Mouse (Mus musculus) embryonic facial prominence, embryonic 14.5 days (tissue): ENCODE results near the gene Prdm10. TPM values are rescaled to one million over a fixed set of nuclear protein-coding genes. Genes with fewer than 3 reads are reported as not detected.
A peak's percentile ranks its signal among the peaks of the same experiment; 100 is the strongest.

Experiments
- ATAC-seq: fragments of 200-750 bp; cut with Nextera tagmentation; 2 replicates; pipeline ENCODE4 v1.8.0; 2017; ENCODE audit warnings: low read depth, moderate number of reproducible peaks, moderate TSS enrichment
- DNase-seq: peaks from one replicate; pipeline ENCODE4 v3.0.0-alpha.2; 2015; ENCODE audit warnings: low spot score
- H3K27ac ChIP-seq: fragments of 300-500 bp; sonication (generic); replicated peaks from 2 replicates; pipeline ENCODE4 v1.5.1; 2014; ENCODE audit warnings: low read depth, mild to moderate bottlenecking, low read length, moderate library complexity
- H3K27me3 ChIP-seq: fragments of 300-500 bp; sonication (generic); replicated peaks from 2 replicates; pipeline ENCODE4 v1.6.1; 2014; ENCODE audit warnings: low read length; ENCODE audit not compliant: control insufficient read depth, insufficient read depth
- H3K36me3 ChIP-seq: fragments of 300-500 bp; sonication (generic); 2 replicates; pipeline ENCODE4 v1.6.1; 2014; ENCODE audit warnings: low read length, mixed read lengths; ENCODE audit not compliant: control insufficient read depth, insufficient read depth
- H3K4me1 ChIP-seq: fragments of 300-500 bp; sonication (generic); 2 replicates; pipeline ENCODE4 v1.6.1; 2014; ENCODE audit warnings: antibody characterized with exemption, low read length; ENCODE audit not compliant: control insufficient read depth, insufficient read depth
- H3K4me2 ChIP-seq: fragments of 300-500 bp; sonication (generic); 2 replicates; pipeline ENCODE4 v1.6.1; 2014; ENCODE audit warnings: low read depth, mild to moderate bottlenecking, low read length, moderate library complexity, mixed read lengths
- H3K4me3 ChIP-seq: fragments of 300-500 bp; sonication (generic); 2 replicates; pipeline ENCODE4 v1.5.1; 2014; ENCODE audit warnings: low read depth, mild to moderate bottlenecking, low read length
- H3K9ac ChIP-seq: fragments of 300-500 bp; sonication (generic); 2 replicates; pipeline ENCODE4 v1.6.1; 2014; ENCODE audit warnings: low read depth, mild to moderate bottlenecking, low read length, moderate library complexity, mixed read lengths
- H3K9me3 ChIP-seq: fragments of 300-500 bp; sonication (generic); 2 replicates; pipeline ENCODE4 v1.6.1; 2016; ENCODE audit warnings: low read length; ENCODE audit not compliant: control insufficient read depth
- WGBS: fragments of 180-500 bp; shearing (Covaris S2); extraction: QIAGEN DNeasy Blood & Tissue Kit; methylation state at CpG from one replicate; pipeline ENCODE4 v1.1.7; 2014; 5-methylcytosine and 5-hydroxymethylcytosine counted together
- polyA plus RNA-seq: library from polyadenylated mRNA; unstranded; fragments of >200 nt; fragmentation: Nextera tagmentation; extraction: Ambion mirVana; gene quantifications from 2 replicates; pipeline ENCODE4 v1.2.1, GENCODE M21; 2014

Gene Prdm10
- polyA plus RNA-seq, 1 experiment from 2014 or later: 5.4 TPM

GRCm38 (mm10) chr9:31278651-31279050, 1.7 kb upstream of the Prdm10 start:
- no peak overlapping the region for H3K4me2 ChIP-seq
- H3K4me1 ChIP-seq: peaks cover 17% of the 10 kb centered on the region
- H3K9me3 ChIP-seq: no peaks in the 10 kb centered on the region
- no peaks in the 10 kb centered on the region for H3K36me3 ChIP-seq
- no peak overlapping the region for H3K27ac ChIP-seq
- DNase-seq (no peak), ATAC-seq (no peak)
- 80% methylated on average over 7 of the region's 7 CpGs for WGBS
- H3K9ac ChIP-seq: no peak overlapping the region
- H3K4me3 ChIP-seq: no peak overlapping the region
- H3K27me3 ChIP-seq: no peaks in the 10 kb centered on the region

- H3K27ac ChIP-seq: peak overlapping the region; percentile 96
- H3K36me3 ChIP-seq: no peaks in the 10 kb centered on the region
- no peaks in the 10 kb centered on the region for H3K9me3 ChIP-seq
- peak overlapping the region; percentile 95 for H3K9ac ChIP-seq
- no peak for ATAC-seq
- peak overlapping the region; percentile 69 for H3K4me2 ChIP-seq
- peaks cover 17% of the 10 kb centered on the region for H3K4me1 ChIP-seq
- no peaks in the 10 kb centered on the region for H3K27me3 ChIP-seq
- peak overlapping the region; percentile 67 for H3K4me3 ChIP-seq
- WGBS: 56% methylated on average over 2 of the region's 2 CpGs
- DNase-seq: no peak
Measured at GRCm38 (mm10) chr9:31279306-31279705, 1.0 kb upstream of the Prdm10 start.

DNA sequence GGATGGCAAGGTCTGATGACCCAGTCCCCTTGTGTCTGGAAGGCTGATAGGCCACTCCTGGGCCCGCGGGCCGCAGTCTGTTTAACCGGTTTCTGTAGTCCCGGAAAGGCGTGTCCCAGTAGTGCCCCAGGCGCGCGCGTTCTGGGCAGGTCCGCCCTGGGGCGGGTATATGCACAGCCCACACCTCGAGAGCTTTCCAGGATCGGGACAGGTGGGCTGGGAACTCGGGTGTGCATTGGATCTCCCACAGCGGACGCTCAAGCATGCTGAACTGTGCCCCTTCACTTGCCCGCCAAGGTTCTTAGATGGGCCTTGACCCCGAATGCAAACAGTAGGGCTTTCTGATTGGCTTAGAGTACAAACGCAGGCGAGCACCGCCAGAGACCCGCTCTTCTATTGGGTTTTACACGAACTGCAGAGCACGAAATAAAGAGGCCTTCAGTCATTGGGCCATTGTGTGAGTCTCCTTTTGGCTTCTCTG, 413 bp upstream of the Prdm10 start:
- no peaks in the 10 kb centered on the region for H3K9me3 ChIP-seq
- peak overlapping the region; percentile 69 for H3K4me2 ChIP-seq
- peak overlapping the region; percentile 67 for H3K4me3 ChIP-seq
- ATAC-seq (peak; percentile 86), DNase-seq (no peak)
- H3K27me3 ChIP-seq: no peaks in the 10 kb centered on the region
- peak overlapping the region; percentile 95 for H3K9ac ChIP-seq
- H3K36me3 ChIP-seq: no peaks in the 10 kb centered on the region
- WGBS: under 1% methylated on average over 23 of the region's 25 CpGs
- H3K27ac ChIP-seq: peak overlapping the region; percentile 96
- H3K4me1 ChIP-seq: peaks cover 17% of the 10 kb centered on the region

- Histone ChIP-seq H3K9me3 (no peaks in the 10 kb centered on the region), H3K36me3 (no peaks in the 10 kb centered on the region), H3K4me1 (peaks cover 17% of the 10 kb centered on the region), H3K27ac (peak overlapping the region; percentile 96), H3K4me2 (peak overlapping the region; percentile 69), H3K4me3 (peak overlapping the region; percentile 67), H3K9ac (peak overlapping the region; percentile 95), H3K27me3 (no peaks in the 10 kb centered on the region)
- DNase-seq (no peak), ATAC-seq (peak; percentile 66)
- under 1% methylated on average over 32 of the region's 63 CpGs for WGBS
Measured at GRCm38 (mm10) chr9:31281011-31281662, 799 bp downstream of the Prdm10 start.

- H3K9me3 ChIP-seq: no peaks in the 10 kb centered on the region
- peaks cover 17% of the 10 kb centered on the region for H3K4me1 ChIP-seq
- ATAC-seq (no peak), DNase-seq (peak; percentile 51)
- H3K4me3 ChIP-seq: peak overlapping the region; percentile 67
- no peaks in the 10 kb centered on the region for H3K27me3 ChIP-seq
- 5% methylated on average over 11 of the region's 11 CpGs for WGBS
- no peaks in the 10 kb centered on the region for H3K36me3 ChIP-seq
- peak overlapping the region; percentile 96 for H3K27ac ChIP-seq
- H3K9ac ChIP-seq: peak overlapping the region; percentile 95
- peak overlapping the region; percentile 69 for H3K4me2 ChIP-seq
Measured at GRCm38 (mm10) chr9:31281663-31282015, 1.3 kb downstream of the Prdm10 start.

GRCm38 (mm10) chr9:31282536-31282935, 2.2 kb downstream of the Prdm10 start:
- no peaks in the 10 kb centered on the region for H3K36me3 ChIP-seq
- H3K4me1 ChIP-seq: peaks cover 17% of the 10 kb centered on the region
- ATAC-seq: no peak
- H3K4me3 ChIP-seq: no peak overlapping the region; the same call in 1 of the 2 replicates
- DNase-seq: no peak
- no peak overlapping the region for H3K9ac ChIP-seq
- no peaks in the 10 kb centered on the region for H3K9me3 ChIP-seq
- 31% methylated on average over 4 of the region's 4 CpGs for WGBS
- 0 out of 2 replicates have a peak overlapping the region, but pooled peaks have one; percentile 69 for H3K4me2 ChIP-seq
- no peak overlapping the region; the same call in 1 of the 2 replicates for H3K27ac ChIP-seq
- no peaks in the 10 kb centered on the region for H3K27me3 ChIP-seq

DNA sequence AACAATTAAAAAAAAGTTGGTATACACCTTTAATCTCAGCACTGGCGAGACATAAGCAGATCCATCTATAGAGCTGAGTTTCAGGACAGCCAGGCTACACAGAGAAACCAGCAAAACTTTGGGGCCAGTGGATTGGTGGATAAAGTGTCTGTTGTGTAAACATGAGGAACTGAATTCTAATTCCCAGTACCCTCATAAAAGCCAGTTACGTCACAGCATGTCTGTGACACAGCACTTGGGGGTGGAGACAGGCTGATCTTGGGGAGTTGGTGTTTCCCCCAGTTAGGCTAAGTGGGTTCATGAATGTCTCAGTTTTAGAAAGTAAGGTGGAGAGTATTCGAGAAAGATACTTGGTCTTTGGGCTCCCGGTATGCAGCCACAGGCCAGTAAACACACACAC, 2.7 kb downstream of the Prdm10 start:
- no peak overlapping the region for H3K4me2 ChIP-seq
- H3K4me1 ChIP-seq: peaks cover 17% of the 10 kb centered on the region
- no peak overlapping the region for H3K4me3 ChIP-seq
- H3K27ac ChIP-seq: no peak overlapping the region
- DNase-seq (no peak), ATAC-seq (no peak)
- H3K9ac ChIP-seq: no peak overlapping the region
- WGBS: 86% methylated on average over 4 of the region's 4 CpGs
- no peaks in the 10 kb centered on the region for H3K27me3 ChIP-seq
- no peaks in the 10 kb centered on the region for H3K36me3 ChIP-seq
- H3K9me3 ChIP-seq: no peaks in the 10 kb centered on the region

- H3K4me1 ChIP-seq: peaks cover 17% of the 10 kb centered on the region
- ATAC-seq (no peak), DNase-seq (no peak)
- no peaks in the 10 kb centered on the region for H3K27me3 ChIP-seq
- no peak overlapping the region for H3K27ac ChIP-seq
- no peak overlapping the region for H3K9ac ChIP-seq
- WGBS: 88% methylated on average over 3 of the region's 3 CpGs
- H3K4me2 ChIP-seq: no peak overlapping the region
- no peaks in the 10 kb centered on the region for H3K36me3 ChIP-seq
- H3K4me3 ChIP-seq: no peak overlapping the region
- no peaks in the 10 kb centered on the region for H3K9me3 ChIP-seq
Measured at GRCm38 (mm10) chr9:31283911-31284310, 3.6 kb downstream of the Prdm10 start.
